Mouse (Mus musculus) CD4-positive, CD25-positive, alpha-beta regulatory T cell, adult 4 months (primary cell): ENCODE measurements around the gene Cep104. TPM values are rescaled to one million over a fixed set of nuclear protein-coding genes. Genes with fewer than 3 reads are reported as not detected.

ENCODE experiments used
- ATAC-seq: one replicate; pipeline ENCODE4 v1.8.0; 2017
- polyA plus RNA-seq, 2 experiments: library from polyadenylated mRNA; unstranded; fragments of 100-300 nt; shearing (Covaris generic); gene quantifications; one replicate each; pipeline ENCODE4 v1.2.1; 2017

The Cep104 gene
- polyA plus RNA-seq, 2 experiments from 2014 or later: 2.7 to 3.1 TPM

DNA sequence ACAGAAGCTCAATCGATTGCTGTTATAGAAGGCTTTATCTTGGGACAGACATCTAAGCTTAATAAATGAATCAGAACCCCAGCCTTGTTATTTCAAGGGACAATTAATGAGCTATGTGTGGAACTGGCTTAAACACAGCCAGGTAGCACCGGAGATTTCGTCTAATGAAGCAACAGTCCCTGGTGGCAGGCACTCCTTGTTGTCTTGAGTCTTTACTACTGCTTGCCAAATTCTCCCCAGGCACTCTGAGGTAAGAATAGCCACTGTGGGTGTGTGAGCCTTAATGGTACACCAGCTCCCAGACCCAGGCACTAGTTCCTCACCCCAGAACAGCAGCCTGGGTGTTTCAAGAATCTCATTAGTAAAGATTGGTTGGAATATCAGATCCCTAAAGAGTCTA is 76.4 kb downstream of the Cep104 start:
- ATAC-seq: no peak

DNA sequence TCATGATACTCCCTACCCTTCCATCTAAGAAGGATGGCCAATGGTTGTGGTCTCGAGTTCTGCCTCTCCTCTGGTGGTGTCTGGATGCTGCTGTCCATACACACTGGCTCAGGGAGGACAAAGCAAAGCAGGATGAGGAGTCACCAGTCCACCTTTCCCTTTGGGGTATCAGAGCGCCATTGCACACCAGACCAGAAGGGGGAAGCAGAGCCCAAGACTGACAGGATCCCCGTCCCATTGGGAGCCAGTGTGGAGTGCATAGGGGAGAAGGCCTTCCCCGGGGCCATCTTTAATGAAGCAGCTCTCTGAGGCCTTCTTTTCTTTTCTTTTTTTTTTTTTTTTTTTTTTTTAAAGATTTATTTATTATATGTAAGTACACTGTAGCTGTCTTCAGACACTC is 78.1 kb downstream of the Cep104 start:
- ATAC-seq: no peak

DNA sequence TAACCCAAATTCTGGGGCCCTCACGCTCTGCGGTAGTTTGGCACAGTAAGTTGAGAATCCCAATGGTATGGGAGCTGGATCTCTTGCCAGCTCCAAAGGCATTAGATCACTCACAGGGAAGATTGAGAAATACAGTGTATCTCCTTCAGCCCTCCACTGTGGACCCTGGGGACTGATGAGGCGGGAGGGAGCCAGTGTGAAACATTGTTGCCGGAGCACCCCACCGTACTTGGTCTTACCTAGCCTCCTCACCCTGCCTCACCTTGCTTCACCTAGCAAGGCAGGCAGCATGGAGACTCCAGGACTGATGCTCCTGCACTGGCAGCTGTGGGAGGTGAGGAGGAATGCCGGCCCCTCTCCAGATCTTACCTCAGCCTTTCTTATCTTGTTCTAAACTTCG is 80.5 kb downstream of the Cep104 start:
- no peak for ATAC-seq

DNA sequence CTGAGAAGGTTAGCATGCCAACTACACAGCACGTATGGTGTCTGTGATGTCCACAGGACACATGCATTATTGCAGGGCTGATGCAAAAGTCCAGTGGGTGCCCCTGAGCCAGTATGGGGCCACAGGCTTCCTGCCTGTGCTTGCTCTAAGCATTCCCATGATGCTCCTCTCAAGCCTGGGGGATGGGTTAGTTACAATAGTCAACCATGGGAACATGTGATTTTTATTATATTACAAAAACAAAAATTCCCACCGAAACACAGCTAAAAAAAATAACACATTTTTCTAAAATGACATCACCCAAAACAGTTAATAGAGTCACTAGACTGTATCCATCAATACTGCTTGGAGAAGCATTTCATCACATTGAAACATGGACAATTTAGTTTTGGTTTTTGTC is 81.1 kb downstream of the Cep104 start:
- no peak for ATAC-seq

DNA sequence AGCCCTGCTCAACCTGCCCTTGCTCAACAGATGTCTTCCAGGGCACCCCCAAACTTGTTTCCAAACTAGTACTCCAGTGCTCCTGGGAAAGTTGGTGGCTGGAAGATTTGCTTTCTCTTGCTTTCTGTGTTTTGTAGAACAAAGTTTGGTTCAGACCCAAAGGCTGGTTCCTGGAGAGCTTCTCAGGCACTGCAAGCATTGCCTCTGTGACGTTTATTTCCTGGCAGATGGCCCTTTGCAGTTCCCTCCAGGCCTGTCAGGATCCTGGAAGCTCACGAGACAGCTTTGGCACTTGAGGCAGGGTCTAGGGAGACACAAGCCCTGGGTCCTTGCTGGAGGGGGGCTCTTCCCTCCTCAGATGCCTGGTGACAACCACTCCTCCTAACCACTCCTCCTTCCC is 81.7 kb downstream of the Cep104 start:
- ATAC-seq: no peak

DNA sequence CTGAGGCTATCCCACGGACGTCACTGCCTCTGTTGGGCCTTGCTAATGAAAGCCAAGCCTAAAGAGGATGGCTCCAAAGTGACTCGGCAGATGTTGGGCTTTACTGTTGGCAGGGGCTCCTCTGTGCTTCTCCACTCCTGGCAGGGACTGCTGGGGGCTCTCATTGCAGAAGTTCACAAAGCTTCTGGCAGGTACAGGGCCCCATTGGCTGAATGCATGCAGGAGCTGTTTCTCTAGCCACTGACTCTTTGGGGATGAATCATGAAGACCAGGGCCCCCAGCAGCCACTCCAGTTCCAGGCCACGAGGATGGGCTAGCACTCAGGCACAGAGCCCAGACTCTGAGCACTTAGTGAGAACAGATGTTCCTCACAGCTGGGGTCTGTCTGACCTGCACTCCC is 82.7 kb downstream of the Cep104 start:
- ATAC-seq: no peak

Other genes starting within 250 kb of the Cep104 start
- 100 to 1,000 TPM; 103 to 106 TPM for gene A430005L14Rik, start 18.0 kb upstream of the Cep104 start, polyA plus RNA-seq
- gene Dffb, start 68 bp upstream of the Cep104 start, polyA plus RNA-seq: 10 to 100 TPM; 14.8 to 23.5 TPM
- 1 to 10 TPM; 4.6 to 7.3 TPM for gene Lrrc47, start 36.5 kb downstream of the Cep104 start, polyA plus RNA-seq
- gene Smim1, start 51.0 kb downstream of the Cep104 start, polyA plus RNA-seq: under 1 TPM; 0.12 to 0.65 TPM
- not detected for gene Ccdc27, start 67.5 kb downstream of the Cep104 start, polyA plus RNA-seq
- gene Trp73, start 165.0 kb downstream of the Cep104 start, polyA plus RNA-seq: not detected
- gene Wrap73, start 167.2 kb downstream of the Cep104 start, polyA plus RNA-seq: 10 to 100 TPM; 27.0 to 28.9 TPM
- gene Tprgl, start 185.5 kb downstream of the Cep104 start, polyA plus RNA-seq: 10 to 100 TPM; 11.4 to 28.4 TPM
- not detected for gene Megf6, start 195.5 kb downstream of the Cep104 start, polyA plus RNA-seq